Mouse (Mus musculus): ENCODE results near the gene Cd40. TPM values are rescaled to one million over a fixed set of nuclear protein-coding genes. Genes with fewer than 3 reads are reported as not detected.

Cd40 gene
- polyA plus RNA-seq, 1 experiment: 0.27 TPM

DNA sequence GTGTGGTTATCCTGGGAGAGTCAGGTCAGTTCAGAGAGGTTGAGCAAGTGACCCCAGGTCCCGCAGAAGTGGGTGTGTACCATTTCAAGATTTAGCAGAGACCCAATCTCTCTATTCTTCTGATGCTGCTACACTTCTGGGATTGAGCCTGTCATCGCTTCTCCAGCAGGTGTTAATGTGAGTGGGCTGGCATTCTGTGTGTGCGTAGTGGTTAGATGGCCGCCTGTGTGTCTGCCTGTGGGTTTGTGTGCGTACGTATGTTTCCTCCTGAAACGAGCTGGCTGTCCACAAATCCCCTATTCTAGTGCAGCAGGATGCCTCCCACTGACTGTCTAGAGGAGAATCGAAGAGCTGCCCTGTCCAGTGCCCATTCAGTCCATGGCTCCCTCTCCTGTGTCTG is 22.6 kb downstream of the Cd40 start:
- TF ChIP-seq CEBPB (IDR thresholded peaks at IDR 0.05; ENCODE audit: low read depth): no peak
- TF ChIP-seq MAX (IDR thresholded peaks at IDR 0.05): no peak
- TF ChIP-seq CTCF (IDR thresholded peaks at IDR 0.05; ENCODE audit: control insufficient read depth, insufficient read depth, insufficient read length): no peak
- no peak for TF ChIP-seq MYOD1 (IDR thresholded peaks at IDR 0.05; ENCODE audit: control insufficient read depth, insufficient read length, low read depth)
- TF ChIP-seq MYOG (IDR thresholded peaks at IDR 0.05; ENCODE audit: control insufficient read depth, extremely low read depth, insufficient read length): no peak
- Histone ChIP-seq H3K27me3 (ENCODE audit: control insufficient read depth, insufficient read depth, insufficient read length) (peaks cover 61% of the 10 kb centered on the region), H3K4me3 (ENCODE audit: insufficient read depth, poor library complexity, severe bottlenecking) (no peak overlapping the region), H3ac (ENCODE audit: control insufficient read depth, insufficient read length, low read depth) (no peak overlapping the region), H3K36me3 (ENCODE audit: control insufficient read depth, insufficient read depth) (no peaks in the 10 kb centered on the region), H3K79me3 (ENCODE audit: low read depth) (no peaks in the 10 kb centered on the region), H3K79me2 (ENCODE audit: control insufficient read depth, insufficient read depth) (no peaks in the 10 kb centered on the region)

DNA sequence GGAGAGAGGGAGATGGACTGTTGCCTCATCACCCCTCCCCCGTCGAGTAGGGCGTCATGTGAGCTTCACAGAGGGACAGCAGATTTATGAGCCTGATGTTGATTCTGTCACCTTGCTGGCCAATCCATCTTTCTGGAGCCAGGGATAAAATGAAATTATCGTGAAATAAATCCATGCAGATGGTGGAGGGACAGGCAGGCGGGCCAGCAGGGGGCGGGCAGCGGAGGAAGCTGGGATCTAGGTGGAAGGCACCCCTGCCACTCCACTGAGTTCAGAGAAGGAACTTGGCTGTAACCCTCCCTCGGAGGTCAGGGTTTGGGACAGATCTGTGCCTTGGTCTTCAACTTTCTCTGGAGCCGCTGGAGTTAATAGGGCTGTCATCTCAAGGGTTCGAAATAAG is 23.2 kb downstream of the Cd40 start:
- Histone ChIP-seq H3ac (ENCODE audit: control insufficient read depth, insufficient read length, low read depth) (no peak overlapping the region), H3K79me2 (ENCODE audit: control insufficient read depth, insufficient read depth) (no peaks in the 10 kb centered on the region), H3K27me3 (ENCODE audit: control insufficient read depth, insufficient read depth, insufficient read length) (peaks cover 55% of the 10 kb centered on the region), H3K4me3 (ENCODE audit: insufficient read depth, poor library complexity, severe bottlenecking) (no peak overlapping the region), H3K36me3 (ENCODE audit: control insufficient read depth, insufficient read depth) (no peaks in the 10 kb centered on the region), H3K79me3 (ENCODE audit: low read depth) (no peaks in the 10 kb centered on the region)
- TF ChIP-seq MYOG (IDR thresholded peaks at IDR 0.05; ENCODE audit: control insufficient read depth, extremely low read depth, insufficient read length): no peak
- TF ChIP-seq CTCF (IDR thresholded peaks at IDR 0.05; ENCODE audit: control insufficient read depth, insufficient read depth, insufficient read length): peak; percentile 13

DNA sequence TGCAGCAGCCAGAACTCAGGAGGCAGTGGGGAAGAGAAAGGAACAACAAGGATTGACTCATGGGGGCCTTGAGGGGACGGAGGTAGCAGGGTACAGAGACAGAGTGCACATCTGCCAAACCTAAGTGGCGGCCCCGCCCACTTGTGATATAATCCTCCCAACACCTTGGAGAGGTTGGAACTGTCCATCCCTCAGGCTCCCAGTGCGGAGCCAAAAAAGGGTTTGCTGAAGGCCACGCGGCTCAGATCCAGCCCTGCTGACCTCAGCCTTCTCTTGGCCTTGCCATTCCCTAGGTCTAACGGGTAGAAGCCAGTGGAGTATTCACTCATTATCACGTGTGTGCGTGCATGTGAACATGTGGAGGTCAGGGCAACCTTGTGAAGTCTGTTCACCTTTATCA is 25.2 kb downstream of the Cd40 start:
- Histone ChIP-seq H3K36me3 (ENCODE audit: control insufficient read depth, insufficient read depth) (no peaks in the 10 kb centered on the region), H3K79me3 (ENCODE audit: low read depth) (no peaks in the 10 kb centered on the region), H3K27me3 (ENCODE audit: control insufficient read depth, insufficient read depth, insufficient read length) (peaks cover 62% of the 10 kb centered on the region), H3K4me3 (ENCODE audit: insufficient read depth, poor library complexity, severe bottlenecking) (no peak overlapping the region), H3ac (ENCODE audit: control insufficient read depth, insufficient read length, low read depth) (no peak overlapping the region), H3K79me2 (ENCODE audit: control insufficient read depth, insufficient read depth) (no peaks in the 10 kb centered on the region)
- TF ChIP-seq MAX (IDR thresholded peaks at IDR 0.05) (no peak), CEBPB (IDR thresholded peaks at IDR 0.05; ENCODE audit: low read depth) (no peak)

DNA sequence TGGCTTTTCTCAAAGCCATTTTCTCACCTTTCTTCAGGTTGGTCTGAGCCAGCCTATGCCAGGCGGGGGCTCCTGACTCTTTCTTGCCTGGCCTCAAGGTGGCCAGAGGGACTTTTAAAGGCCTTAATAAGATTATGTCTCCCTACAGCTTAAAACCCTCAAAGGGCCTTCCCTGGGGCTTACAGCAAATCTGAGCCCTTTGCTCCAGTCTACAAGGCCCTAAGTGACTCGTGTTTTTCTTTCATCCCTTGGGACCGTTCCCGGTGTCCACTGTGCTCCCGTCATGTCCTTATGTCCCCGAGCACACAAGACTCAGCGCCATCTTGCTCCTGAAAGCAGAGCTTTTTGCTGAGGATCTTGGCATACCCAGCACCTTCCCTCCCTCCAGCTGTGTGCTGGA is 25.8 kb downstream of the Cd40 start:
- TF ChIP-seq USF1 (IDR thresholded peaks at IDR 0.05; ENCODE audit: low read depth): no peak
- TF ChIP-seq CEBPB (IDR thresholded peaks at IDR 0.05; ENCODE audit: low read depth): no peak
- no peak for TF ChIP-seq CTCF (IDR thresholded peaks at IDR 0.05; ENCODE audit: control insufficient read depth, insufficient read depth, insufficient read length)
- no peak for TF ChIP-seq MAX (IDR thresholded peaks at IDR 0.05)
- TF ChIP-seq FOSL1 (IDR thresholded peaks at IDR 0.05; ENCODE audit: insufficient read depth, low read length, poor library complexity, severe bottlenecking): no peak
- TF ChIP-seq MYOD1 (IDR thresholded peaks at IDR 0.05; ENCODE audit: control insufficient read depth, insufficient read length, low read depth): no peak
- TF ChIP-seq MYOG (IDR thresholded peaks at IDR 0.05; ENCODE audit: control insufficient read depth, extremely low read depth, insufficient read length): no peak
- Histone ChIP-seq H3K4me3 (ENCODE audit: insufficient read depth, poor library complexity, severe bottlenecking) (no peak overlapping the region), H3K79me3 (ENCODE audit: low read depth) (no peaks in the 10 kb centered on the region)

DNA sequence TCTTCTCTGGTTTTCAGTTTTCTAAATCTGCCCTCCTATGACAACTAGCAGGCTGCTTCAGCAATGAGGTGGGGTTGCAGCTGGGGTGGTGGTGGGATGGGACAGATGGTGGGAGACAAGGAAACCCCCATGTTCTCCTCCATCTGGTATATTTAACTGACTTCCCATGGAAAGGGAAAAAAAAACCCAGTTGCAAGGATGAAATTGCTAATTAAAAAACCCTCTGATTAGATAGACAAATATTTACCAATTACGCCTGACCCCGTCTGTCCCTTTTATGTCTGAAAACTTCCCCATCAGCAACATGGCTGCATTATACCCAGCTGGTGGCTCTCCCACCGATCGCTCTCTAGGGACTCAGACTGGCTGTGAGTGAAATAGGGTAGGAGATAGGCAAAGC is 31.2 kb downstream of the Cd40 start:
- Histone ChIP-seq H3K79me3 (ENCODE audit: low read depth) (no peaks in the 10 kb centered on the region), H3ac (ENCODE audit: control insufficient read depth, insufficient read length, low read depth) (no peak overlapping the region), H3K36me3 (ENCODE audit: control insufficient read depth, insufficient read depth) (no peaks in the 10 kb centered on the region), H3K27me3 (ENCODE audit: control insufficient read depth, insufficient read depth, insufficient read length) (peaks cover 59% of the 10 kb centered on the region), H3K79me2 (ENCODE audit: control insufficient read depth, insufficient read depth) (no peaks in the 10 kb centered on the region), H3K4me3 (ENCODE audit: insufficient read depth, poor library complexity, severe bottlenecking) (no peak overlapping the region)
- TF ChIP-seq USF1 (IDR thresholded peaks at IDR 0.05; ENCODE audit: low read depth) (no peak), CEBPB (IDR thresholded peaks at IDR 0.05; ENCODE audit: low read depth) (no peak), MYOD1 (IDR thresholded peaks at IDR 0.05; ENCODE audit: control insufficient read depth, insufficient read length, low read depth) (no peak), FOSL1 (IDR thresholded peaks at IDR 0.05; ENCODE audit: insufficient read depth, low read length, poor library complexity, severe bottlenecking) (no peak), MAX (IDR thresholded peaks at IDR 0.05) (no peak), CTCF (IDR thresholded peaks at IDR 0.05; ENCODE audit: control insufficient read depth, insufficient read depth, insufficient read length) (no peak), MYOG (IDR thresholded peaks at IDR 0.05; ENCODE audit: control insufficient read depth, extremely low read depth, insufficient read length) (no peak)

More for the DNA sequence above, 25.8 kb downstream of the Cd40 start:
- Histone ChIP-seq H3K27me3 (ENCODE audit: control insufficient read depth, insufficient read depth, insufficient read length) (peaks cover 62% of the 10 kb centered on the region), H3ac (ENCODE audit: control insufficient read depth, insufficient read length, low read depth) (no peak overlapping the region), H3K36me3 (ENCODE audit: control insufficient read depth, insufficient read depth) (no peaks in the 10 kb centered on the region), H3K79me2 (ENCODE audit: control insufficient read depth, insufficient read depth) (no peaks in the 10 kb centered on the region)

DNA sequence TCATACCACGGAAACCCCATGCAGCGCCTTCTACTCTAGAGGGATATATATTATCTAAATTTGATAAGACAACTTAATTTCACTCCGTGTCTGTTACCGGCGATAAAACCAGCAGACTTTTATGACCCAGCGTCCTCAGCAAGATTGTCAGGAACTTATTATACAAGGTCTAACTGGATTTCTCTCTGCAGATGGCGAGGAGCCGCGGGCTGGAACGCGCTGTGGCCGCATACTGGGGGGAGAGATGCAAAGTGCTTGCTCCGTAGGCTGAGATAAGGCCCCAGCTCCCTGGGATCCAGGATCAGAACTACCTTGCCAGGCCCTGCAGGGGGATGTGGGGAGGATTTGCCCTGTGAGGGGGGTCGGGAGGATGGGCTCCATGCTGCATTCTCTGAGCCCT is 34.0 kb downstream of the Cd40 start:
- H3K79me3 ChIP-seq (ENCODE audit: low read depth): no peaks in the 10 kb centered on the region
- no peak overlapping the region for H3K4me3 ChIP-seq (ENCODE audit: insufficient read depth, poor library complexity, severe bottlenecking)
- no peak overlapping the region for H3ac ChIP-seq (ENCODE audit: control insufficient read depth, insufficient read length, low read depth)
- peaks cover 80% of the 10 kb centered on the region for H3K27me3 ChIP-seq (ENCODE audit: control insufficient read depth, insufficient read depth, insufficient read length)
- no peaks in the 10 kb centered on the region for H3K79me2 ChIP-seq (ENCODE audit: control insufficient read depth, insufficient read depth)
- H3K36me3 ChIP-seq (ENCODE audit: control insufficient read depth, insufficient read depth): no peaks in the 10 kb centered on the region
- TF ChIP-seq FOSL1 (IDR thresholded peaks at IDR 0.05; ENCODE audit: insufficient read depth, low read length, poor library complexity, severe bottlenecking) (no peak), MYOG (IDR thresholded peaks at IDR 0.05; ENCODE audit: control insufficient read depth, extremely low read depth, insufficient read length) (no peak), CTCF (IDR thresholded peaks at IDR 0.05; ENCODE audit: control insufficient read depth, insufficient read depth, insufficient read length) (no peak), MAX (IDR thresholded peaks at IDR 0.05) (no peak), CEBPB (IDR thresholded peaks at IDR 0.05; ENCODE audit: low read depth) (no peak)

Measured in C2C12 (cell line).